Mouse (Mus musculus) heart, adult 11 months (tissue): Measurements from ENCODE around the gene Pgm5.

ENCODE experiments used
- DNase-seq: peaks from one replicate; pipeline ENCODE4 v3.0.0; 2022

Pgm5 gene

DNA sequence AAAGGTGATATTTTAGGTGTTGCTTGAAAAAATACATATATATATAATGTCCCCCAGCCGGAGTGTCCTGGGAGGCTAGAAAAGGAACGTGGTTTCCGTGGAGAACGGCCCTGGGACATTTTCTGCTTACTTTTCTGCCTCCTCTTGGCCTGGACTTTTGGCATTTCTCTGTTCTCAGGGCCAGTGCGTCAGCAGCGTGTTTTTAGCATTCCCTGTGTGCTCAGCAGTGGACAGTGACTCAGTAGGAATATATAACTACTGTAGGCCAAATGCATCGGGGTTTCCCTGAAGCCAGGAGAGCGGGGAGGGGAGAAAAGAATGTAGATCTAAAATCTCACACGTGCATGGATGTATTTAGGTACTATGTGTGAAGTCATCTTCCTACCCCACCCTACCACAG lies 3.8 kb upstream of the Pgm5 start:
- peak; percentile 61 for DNase-seq

DNA sequence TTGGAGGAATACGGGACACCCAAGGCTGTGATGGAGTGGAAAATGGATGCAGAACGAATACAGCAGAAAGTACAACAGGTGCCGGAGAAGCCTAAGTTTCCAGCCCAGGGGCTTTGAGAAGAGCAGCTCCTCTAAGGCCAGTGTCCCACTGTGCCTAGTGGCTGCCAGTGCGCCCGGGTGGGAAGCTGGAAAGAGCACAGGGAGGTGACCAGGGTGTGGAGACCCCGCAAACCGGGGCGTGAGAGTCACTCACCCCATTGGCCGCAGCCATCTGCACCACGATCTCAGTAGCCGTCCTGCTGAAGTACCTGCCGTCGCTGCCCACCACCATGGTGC lies 411 bp downstream of the Pgm5 start:
- DNase-seq, result no peak

DNA sequence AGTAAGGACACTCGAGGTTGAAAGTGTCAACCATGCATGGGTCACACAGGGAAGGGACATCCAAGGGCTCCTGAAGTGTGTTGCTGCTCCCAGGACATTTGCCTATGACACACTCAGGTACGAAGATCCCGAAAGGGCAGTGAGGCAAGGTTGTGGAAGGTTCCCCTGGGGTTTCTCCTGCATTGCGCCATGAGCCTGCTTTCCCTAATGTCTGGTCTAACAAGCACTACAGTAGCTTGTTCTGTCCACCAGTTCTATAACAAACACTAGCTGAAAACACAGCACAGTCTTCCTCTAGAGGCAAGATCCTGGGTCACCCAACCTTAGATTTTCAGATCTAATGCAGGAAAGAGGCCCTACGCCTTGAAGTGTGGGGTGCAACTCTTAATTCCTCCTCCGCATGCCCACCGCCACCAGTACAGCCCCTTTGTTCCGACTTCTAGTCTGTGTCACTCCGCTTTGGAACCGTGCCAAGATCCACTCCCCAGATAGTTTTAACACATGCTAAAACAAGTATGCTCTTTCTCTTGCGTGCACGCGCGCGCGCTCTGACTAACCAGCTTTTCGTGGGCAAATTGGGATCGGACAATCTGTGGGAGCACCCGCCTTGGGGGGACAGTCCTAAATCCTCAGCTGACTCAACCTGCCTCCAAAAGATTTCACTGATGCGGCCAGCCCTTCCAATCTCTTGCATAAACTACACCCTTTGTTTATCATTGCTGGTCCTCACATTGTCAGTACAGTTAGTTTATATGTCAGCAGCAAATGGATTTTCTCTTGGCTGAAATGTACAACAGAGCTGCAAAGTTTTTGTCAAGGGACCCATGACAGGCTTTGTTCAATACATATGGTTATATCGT lies 10.0 kb downstream of the Pgm5 start:
- peak; percentile 95 for DNase-seq

- DNase-seq, result peak; percentile 88
Observed at GRCm38 (mm10) chr19:24848844-24849243, 12.8 kb downstream of the Pgm5 start.

GRCm38 (mm10) chr19:24848345-24848744 lies 13.3 kb downstream of the Pgm5 start:
- DNase-seq, result peak; percentile 50

DNA sequence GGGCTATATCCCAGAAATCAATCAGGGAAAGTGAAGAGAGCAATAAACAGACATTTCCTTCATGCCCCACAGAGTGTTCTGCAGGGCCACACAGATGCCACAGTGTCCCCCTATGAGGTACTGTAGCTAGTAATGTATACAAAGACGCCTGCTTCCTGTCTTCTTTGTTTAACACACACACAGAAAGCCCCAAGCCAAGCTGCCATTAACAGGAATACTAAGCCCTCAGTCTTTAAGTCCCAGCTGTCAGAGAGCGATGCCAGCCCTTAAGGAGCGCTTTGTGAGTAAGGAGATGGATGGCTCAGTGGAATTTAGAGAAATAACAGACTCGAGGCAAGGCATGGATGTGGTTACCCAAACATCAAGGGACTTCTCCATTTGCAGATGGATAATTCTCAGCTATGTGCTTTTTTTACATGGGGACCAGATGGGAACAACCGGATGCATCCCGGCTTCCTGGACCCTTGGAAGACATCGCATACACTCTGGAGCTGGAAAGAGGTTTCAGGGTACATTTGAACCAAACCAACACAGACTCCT lies 16.6 kb downstream of the Pgm5 start:
- DNase-seq, result peak; percentile 63

GRCm38 (mm10) chr19:24842080-24842479 lies 19.6 kb downstream of the Pgm5 start:
- DNase-seq, result peak; percentile 45

- peak; percentile 91 for DNase-seq
Observed at GRCm38 (mm10) chr19:24824517-24824916, 37.1 kb downstream of the Pgm5 start.

DNA sequence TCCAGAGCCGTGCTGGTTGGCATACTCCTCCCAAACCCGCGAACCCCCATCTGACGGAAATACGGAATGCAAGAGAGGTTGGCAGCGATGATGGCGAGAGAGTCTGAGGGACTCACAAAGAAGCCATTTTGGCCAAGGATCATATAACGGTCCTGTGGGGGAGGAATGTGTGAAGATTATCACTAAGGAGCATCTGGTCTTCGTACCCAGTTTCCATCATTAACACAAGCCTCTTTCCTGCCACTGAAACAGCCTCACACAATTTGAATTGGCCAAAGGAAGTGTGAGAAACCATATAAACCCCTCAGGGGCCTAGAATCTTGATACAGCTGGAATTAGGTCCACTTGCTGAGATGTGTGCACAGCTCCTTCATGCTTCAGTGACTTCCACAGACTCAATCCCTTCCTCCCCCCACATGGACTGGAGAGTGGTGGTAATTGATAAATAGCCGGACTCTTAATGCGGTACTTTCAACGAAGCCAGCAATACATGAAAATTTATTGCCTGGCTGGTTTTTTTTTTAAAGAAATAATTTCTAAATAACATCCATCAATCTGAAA lies 45.9 kb downstream of the Pgm5 start:
- DNase-seq, result peak; percentile 86

GRCm38 (mm10) chr19:24812861-24813293 lies 48.8 kb downstream of the Pgm5 start:
- DNase-seq, result peak; percentile 74

DNA sequence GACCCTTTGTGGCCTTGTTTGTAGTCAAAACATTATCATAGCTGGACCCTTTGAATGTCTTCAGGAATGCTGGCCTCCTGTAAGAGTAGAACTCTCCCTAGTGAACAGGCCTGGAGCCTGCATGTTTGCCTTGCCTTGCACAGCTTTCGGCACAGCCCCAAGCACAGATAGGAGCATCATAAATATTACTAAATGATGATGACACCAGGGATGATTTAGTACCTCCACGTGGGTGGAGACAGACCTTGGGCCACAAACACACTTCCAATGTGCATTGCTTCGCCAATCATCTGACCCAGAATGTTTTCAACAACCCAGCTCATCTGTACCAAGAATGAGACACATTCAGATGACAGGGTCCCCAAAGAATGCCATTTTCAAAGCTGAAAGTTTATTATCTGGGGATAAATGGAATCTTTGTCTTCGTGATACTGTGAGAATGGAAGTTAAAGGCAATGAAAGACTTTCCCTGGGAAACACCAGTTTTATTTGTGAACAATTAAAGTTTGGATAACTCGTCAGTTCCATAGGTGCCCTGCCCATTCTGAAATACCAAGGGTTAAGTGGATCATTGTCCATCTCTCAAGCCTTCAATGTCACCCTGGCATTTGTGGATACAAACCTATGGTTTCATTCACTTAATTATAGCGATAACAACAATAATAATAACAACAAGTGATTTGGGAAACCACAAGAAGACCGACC lies 49.4 kb downstream of the Pgm5 start:
- DNase-seq, result peak; percentile 75

- DNase-seq, result peak; percentile 71
Observed at GRCm38 (mm10) chr19:24811451-24811850, 50.2 kb downstream of the Pgm5 start.

DNA sequence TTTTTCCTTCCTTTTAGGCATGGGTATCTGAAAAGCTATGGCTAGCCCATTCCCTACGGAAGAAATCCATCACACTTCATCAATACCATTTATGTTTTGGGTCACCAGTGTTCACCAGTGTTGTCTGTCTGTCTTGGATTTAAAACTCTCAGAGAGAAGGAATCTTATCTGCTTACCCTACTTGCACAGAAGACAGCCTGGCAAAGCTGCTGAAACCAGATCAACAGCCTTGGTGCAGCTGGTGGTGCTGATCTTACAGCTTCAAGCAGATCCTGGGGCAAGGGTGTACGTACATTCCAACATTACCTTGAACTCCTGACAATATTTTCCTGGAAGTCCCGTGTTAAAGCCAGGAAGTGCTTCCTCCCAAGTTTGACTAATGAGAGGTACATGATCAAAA lies 55.6 kb downstream of the Pgm5 start:
- DNase-seq, result peak; percentile 33

DNA sequence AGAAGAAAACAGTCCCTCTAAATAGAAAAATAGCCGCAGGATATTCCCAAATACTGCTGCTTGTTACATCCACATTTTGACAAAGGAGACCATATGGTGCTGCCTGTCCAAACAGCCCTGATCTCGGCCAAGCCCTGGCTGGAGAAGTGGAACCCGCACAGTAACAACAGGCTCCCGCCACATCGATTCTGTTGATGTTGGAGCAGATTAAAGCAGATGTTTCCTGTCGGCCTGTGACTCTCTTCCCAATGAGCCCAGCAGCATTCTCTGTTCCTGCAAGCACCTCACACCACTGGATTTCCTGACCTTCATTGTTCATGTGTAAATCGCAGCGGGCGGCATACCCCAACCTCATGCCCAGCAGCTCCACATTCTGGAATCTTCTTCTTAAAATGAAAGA lies 64.0 kb downstream of the Pgm5 start:
- peak; percentile 97 for DNase-seq

DNA sequence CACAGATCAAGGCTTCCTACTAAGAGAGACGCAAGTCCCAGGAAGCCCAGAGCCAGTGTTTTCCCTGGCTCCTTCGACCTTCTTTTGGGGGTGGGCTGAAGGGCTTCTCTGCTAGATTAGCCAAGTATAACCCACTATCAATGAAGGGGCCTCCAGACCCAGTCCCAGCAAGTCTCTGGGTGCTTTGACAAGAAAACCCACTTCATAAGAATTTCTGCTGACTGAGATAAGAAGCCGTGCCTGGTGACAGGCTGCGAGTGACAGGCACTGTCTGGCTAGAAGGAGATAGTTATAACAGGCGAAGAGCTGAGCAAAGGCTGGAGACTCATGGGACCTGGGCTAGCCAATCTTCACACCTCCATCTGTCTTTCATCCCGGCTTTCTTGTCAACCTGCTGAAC lies 67.3 kb downstream of the Pgm5 start:
- DNase-seq, result peak; percentile 83

DNA sequence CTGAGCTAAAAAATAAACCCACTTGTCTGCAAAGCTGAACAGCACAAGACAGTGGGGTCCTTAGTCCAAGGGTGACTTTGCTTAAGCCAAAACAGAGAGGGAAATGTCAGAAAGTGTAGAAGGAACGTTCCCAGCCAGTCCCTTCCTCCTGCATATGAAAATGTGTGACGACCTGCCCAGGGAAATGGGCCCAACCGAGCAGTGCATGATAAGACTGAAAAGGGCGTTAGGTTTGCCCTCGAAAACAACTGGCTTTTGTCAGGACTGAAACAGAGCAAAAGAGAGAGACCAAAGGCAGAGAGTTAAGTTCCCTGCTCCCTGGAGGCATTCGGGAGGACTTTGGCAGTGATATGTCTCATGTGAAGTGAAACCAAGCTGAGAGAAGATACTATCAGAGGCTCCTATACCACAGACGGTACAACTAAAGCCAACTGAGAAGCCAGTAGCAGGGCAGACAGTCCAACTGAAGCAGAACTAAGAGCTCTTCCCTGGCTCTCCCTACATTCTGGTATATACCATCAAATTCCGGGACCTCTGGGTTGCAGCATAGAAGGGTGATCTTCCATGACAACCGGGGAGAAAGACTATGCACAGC lies 68.0 kb downstream of the Pgm5 start:
- DNase-seq, result peak; percentile 83

GRCm38 (mm10) chr19:24792876-24793275 lies 68.8 kb downstream of the Pgm5 start:
- peak; percentile 95 for DNase-seq

DNA sequence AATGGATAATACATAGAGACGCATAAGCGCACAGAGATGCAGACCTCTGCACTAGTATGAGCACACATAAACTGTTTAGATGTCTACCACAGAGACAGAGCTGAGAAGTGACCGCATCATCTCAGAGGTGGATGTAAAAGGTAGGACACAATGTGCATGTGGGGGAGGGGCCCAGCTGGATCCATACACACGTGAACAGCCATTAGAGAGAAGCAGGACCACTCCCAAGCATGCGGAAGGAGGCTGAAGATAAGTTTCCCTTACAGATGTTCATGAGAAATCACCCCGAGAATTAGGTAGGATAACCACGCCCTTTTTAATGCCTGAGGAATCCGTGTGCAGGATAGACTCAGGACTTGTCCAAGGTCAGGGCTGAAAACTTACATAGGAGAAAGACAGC lies 75.8 kb downstream of the Pgm5 start:
- peak; percentile 73 for DNase-seq

DNA sequence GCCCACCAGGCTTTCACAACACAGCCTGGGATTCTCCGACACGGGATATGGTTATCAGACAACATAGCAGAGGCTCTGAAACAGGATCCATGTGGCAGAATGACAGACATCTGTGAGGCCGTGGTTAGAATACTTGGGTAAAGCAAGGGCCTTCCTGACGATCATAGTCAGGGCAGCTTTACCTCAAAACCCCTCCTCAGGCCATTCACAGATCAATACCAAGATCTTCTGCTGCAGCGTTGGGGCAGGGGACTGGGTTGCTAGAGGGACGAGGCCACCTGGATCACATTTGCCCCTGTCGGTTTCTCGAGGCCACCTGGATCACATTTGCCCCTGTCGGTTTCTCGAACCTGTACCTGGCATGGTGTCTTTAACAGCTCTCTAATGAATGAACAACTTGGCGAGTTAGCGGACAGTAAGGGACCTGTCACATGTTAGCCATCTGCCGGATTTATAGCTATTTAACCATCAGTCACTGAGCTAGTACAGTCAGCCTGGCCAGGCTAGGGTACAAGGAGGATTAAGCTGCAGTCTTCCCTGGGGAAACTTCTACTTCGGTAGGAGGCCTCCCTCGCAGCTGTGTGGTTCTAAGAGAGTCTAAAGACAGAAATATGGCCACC lies 76.5 kb downstream of the Pgm5 start:
- peak; percentile 72 for DNase-seq

GRCm38 (mm10) chr19:24783736-24784135 lies 77.9 kb downstream of the Pgm5 start:
- peak; percentile 62 for DNase-seq

GRCm38 (mm10) chr19:24779996-24780395 lies 81.7 kb downstream of the Pgm5 start:
- DNase-seq, result peak; percentile 45

DNA sequence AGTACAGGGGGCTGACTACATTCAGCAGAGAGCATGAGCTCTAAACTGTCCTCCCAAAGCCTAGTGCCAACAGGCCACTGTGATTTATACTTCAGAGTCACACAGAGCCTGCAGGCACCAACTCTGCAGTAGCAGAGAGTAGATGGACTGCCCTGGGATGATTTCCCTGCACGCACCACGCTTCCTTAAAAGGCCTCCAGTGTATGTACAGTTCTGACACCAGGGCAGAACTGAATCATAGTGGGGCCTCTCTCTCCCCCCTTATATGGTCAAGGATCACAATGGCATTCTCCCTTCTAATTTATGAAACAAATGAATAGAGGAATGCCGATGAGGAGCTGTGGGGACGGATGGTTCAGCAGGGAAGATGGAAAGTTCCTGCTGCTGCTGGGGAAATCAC lies 91.3 kb downstream of the Pgm5 start:
- peak; percentile 55 for DNase-seq

DNA sequence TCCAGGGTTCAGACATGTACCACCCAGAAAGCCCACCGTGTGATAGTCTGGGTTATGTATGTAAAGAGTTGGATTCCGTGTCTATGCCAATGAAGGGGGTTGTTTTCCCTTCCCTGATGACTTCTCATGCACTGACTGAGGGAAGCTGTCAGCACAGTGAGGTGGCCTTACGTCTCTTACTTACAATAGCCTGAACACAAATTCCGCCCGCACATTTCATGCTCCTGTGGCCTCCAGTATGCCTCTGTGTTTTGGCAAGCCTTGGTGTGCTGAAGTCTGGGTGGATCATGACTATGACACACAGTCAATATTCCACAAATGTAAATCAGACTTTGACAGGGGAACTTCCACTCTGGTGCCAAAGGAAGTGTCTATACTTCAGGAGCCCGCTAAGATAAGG lies 94.3 kb downstream of the Pgm5 start:
- DNase-seq, result peak; percentile 81
